Mouse (Mus musculus) stomach, embryonic 16.5 days (tissue): ENCODE measurements at regions not wholly inside any gene's neighbourhood (a gene's known extent, or its start where the extent isn't known, plus 50 kb on each side); places are given as distances from the start of the nearest gene placed in this dataset.
A peak's percentile ranks its signal among the peaks of the same experiment; 100 is the strongest.

Experiments
- ATAC-seq: fragments of 200-750 bp; cut with Nextera tagmentation; 2 replicates; pipeline ENCODE4 v1.8.0; 2017; ENCODE audit warnings: moderate number of reproducible peaks, moderate TSS enrichment; ENCODE audit not compliant: insufficient read depth, low FRiP score
- H3K27ac ChIP-seq: fragments of 300-500 bp; sonication (generic); 2 replicates; pipeline ENCODE4 v1.5.1; 2014; ENCODE audit warnings: low read length
- H3K27me3 ChIP-seq: fragments of 300-500 bp; sonication (generic); 2 replicates; pipeline ENCODE4 v1.6.1; 2014; ENCODE audit warnings: low read length, control low read depth, mixed read lengths; ENCODE audit not compliant: control insufficient read depth, insufficient read depth
- H3K36me3 ChIP-seq: fragments of 300-500 bp; sonication (generic); 2 replicates; pipeline ENCODE4 v1.6.1; 2014; ENCODE audit warnings: low read length; ENCODE audit not compliant: control insufficient read depth, insufficient read depth
- H3K4me1 ChIP-seq: fragments of 300-500 bp; sonication (generic); 2 replicates; pipeline ENCODE4 v1.6.1; 2014; ENCODE audit warnings: low read length, control low read depth, mixed read lengths; ENCODE audit not compliant: control insufficient read depth, insufficient read depth
- H3K4me2 ChIP-seq: fragments of 300-500 bp; sonication (generic); 2 replicates; pipeline ENCODE4 v1.6.1; 2014; ENCODE audit warnings: low read depth, low read length, mixed read lengths
- H3K4me3 ChIP-seq: fragments of 300-500 bp; sonication (generic); replicated peaks from 2 replicates; pipeline ENCODE4 v1.5.1; 2014; ENCODE audit warnings: mild to moderate bottlenecking, low read length
- H3K9ac ChIP-seq: fragments of 300-500 bp; sonication (generic); 2 replicates; pipeline ENCODE4 v1.6.1; 2014; ENCODE audit warnings: low read length
- H3K9me3 ChIP-seq: fragments of 300-500 bp; sonication (generic); replicated peaks from 2 replicates; pipeline ENCODE4 v1.6.1; 2016; ENCODE audit warnings: low read length, control low read depth; ENCODE audit not compliant: control insufficient read depth
- WGBS: fragments of 180-500 bp; shearing (Covaris S2); extraction: QIAGEN DNeasy Blood & Tissue Kit; methylation state at CpG from one replicate; pipeline ENCODE4 v1.1.7; 2014; 5-methylcytosine and 5-hydroxymethylcytosine counted together

- H3K27me3 ChIP-seq: no peaks in the 10 kb centered on the region
- H3K9me3 ChIP-seq: no peaks in the 10 kb centered on the region
- no peak overlapping the region for H3K4me3 ChIP-seq
- no peak overlapping the region for H3K4me2 ChIP-seq
- 64% methylated on average over 3 of the region's 3 CpGs for WGBS
- ATAC-seq: peak; percentile 86
- no peak overlapping the region for H3K27ac ChIP-seq
- no peak overlapping the region for H3K9ac ChIP-seq
- no peaks in the 10 kb centered on the region for H3K36me3 ChIP-seq
- H3K4me1 ChIP-seq: no peaks in the 10 kb centered on the region
Measured at GRCm38 (mm10) chr10:91594891-91595290, 413.8 kb upstream of the Tmpo start.

DNA sequence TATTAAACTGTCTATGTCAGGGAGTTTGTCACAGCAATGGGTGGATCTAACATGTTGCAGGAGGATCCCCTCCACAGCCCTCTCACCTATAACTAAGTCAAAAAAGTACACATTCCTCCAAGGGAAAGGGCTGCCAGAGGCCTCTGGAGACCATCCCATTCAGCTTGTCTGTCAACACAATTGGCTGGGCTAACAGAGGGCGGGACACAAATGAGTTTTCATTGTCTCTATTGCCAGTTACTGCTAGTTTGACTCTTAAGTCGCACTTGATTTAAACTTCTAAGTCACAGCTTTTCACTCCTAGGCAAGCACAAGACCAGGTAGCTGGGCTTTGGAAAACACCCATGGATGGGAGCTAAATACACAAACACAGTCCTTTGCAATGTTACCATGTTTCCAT is 412.3 kb upstream of the Tmpo start:
- Histone ChIP-seq H3K9ac (no peak overlapping the region), H3K36me3 (no peaks in the 10 kb centered on the region), H3K27ac (no peak overlapping the region), H3K4me2 (no peak overlapping the region), H3K4me1 (no peaks in the 10 kb centered on the region), H3K27me3 (no peaks in the 10 kb centered on the region), H3K4me3 (no peak overlapping the region), H3K9me3 (no peaks in the 10 kb centered on the region)
- 76% methylated on average over 2 of the region's 2 CpGs for WGBS
- ATAC-seq: no peak

- no peak for ATAC-seq
Measured at GRCm38 (mm10) chr10:91591845-91592244, 410.7 kb upstream of the Tmpo start.

DNA sequence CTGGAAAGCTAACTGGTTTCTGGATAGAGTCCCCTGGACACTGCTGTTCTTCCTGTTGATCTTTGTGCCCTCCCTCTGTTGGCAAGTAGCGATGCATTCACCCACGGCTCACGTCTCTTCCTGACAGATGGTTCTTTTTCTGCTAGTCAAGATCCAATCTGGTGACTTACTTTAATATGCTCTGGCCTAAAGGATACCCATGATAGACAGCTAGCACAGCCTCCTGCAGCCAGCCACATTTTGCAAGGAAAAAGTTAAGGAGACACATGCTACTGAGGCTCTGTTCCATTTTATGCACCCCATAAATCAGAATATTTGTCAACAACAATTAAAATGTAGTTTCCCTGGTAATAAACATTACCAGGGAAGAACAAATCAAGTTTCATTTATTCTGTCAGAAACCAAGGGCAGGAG is 410.3 kb upstream of the Tmpo start:
- Histone ChIP-seq H3K27ac (no peak overlapping the region), H3K4me2 (no peak overlapping the region), H3K9me3 (no peaks in the 10 kb centered on the region), H3K27me3 (no peaks in the 10 kb centered on the region), H3K9ac (no peak overlapping the region), H3K4me3 (no peak overlapping the region), H3K4me1 (no peaks in the 10 kb centered on the region), H3K36me3 (no peaks in the 10 kb centered on the region)
- 41% methylated on average over 3 of the region's 3 CpGs for WGBS
- no peak for ATAC-seq

More at GRCm38 (mm10) chr10:91591845-91592244, 410.7 kb upstream of the Tmpo start:
- H3K27me3 ChIP-seq: no peaks in the 10 kb centered on the region
- H3K9me3 ChIP-seq: no peaks in the 10 kb centered on the region
- no peak overlapping the region for H3K4me3 ChIP-seq
- H3K9ac ChIP-seq: no peak overlapping the region
- no peak overlapping the region for H3K27ac ChIP-seq
- WGBS: 61% methylated on average over 10 of the region's 10 CpGs
- no peak overlapping the region for H3K4me2 ChIP-seq
- H3K4me1 ChIP-seq: no peaks in the 10 kb centered on the region
- no peaks in the 10 kb centered on the region for H3K36me3 ChIP-seq

- no peak for ATAC-seq
- Histone ChIP-seq H3K4me3 (no peak overlapping the region), H3K36me3 (no peaks in the 10 kb centered on the region), H3K9ac (no peak overlapping the region), H3K9me3 (no peaks in the 10 kb centered on the region), H3K27ac (no peak overlapping the region), H3K4me1 (no peaks in the 10 kb centered on the region; the same call in 1 of the 2 replicates), H3K4me2 (no peak overlapping the region), H3K27me3 (no peaks in the 10 kb centered on the region)
- WGBS: 69% methylated on average over 3 of the region's 3 CpGs
Measured at GRCm38 (mm10) chr10:91583204-91583603, 402.1 kb upstream of the Tmpo start.

- 57% methylated on average over 11 of the region's 11 CpGs for WGBS
- no peak overlapping the region for H3K27ac ChIP-seq
- H3K4me2 ChIP-seq: no peak overlapping the region
- no peaks in the 10 kb centered on the region for H3K27me3 ChIP-seq
- H3K4me1 ChIP-seq: no peaks in the 10 kb centered on the region; the same call in 1 of the 2 replicates
- H3K9ac ChIP-seq: no peak overlapping the region
- no peaks in the 10 kb centered on the region for H3K36me3 ChIP-seq
- H3K9me3 ChIP-seq: no peaks in the 10 kb centered on the region
- no peak overlapping the region for H3K4me3 ChIP-seq
- ATAC-seq: no peak
Measured at GRCm38 (mm10) chr10:91580959-91581358, 399.8 kb upstream of the Tmpo start.

GRCm38 (mm10) chr10:91575323-91576064 is 394.4 kb upstream of the Tmpo start:
- Histone ChIP-seq H3K9ac (no peak overlapping the region), H3K4me2 (no peak overlapping the region), H3K4me1 (no peaks in the 10 kb centered on the region; the same call in 1 of the 2 replicates), H3K36me3 (no peaks in the 10 kb centered on the region), H3K4me3 (no peak overlapping the region), H3K9me3 (no peaks in the 10 kb centered on the region), H3K27ac (no peak overlapping the region), H3K27me3 (no peaks in the 10 kb centered on the region)
- WGBS: 64% methylated on average over 17 of the region's 17 CpGs
- ATAC-seq: no peak

DNA sequence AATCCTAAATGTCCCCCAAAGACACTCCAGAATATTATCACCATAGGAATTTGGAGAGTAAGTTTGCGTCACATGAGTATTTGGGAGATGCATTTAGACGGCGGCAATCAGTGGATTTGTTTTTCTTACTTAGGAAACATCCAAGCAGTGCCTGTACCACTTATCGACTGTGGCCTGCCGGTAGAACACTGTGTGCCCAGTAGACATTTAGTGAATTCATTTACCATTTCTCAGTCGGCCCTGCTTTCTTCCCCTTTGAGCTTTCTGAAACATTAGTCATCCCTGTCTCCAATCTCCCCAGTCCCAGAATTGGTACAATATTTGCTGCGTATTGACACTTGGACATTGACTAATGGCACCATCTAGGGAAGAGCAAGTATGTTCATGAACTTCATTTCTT is 391.7 kb upstream of the Tmpo start:
- H3K27ac ChIP-seq: no peak overlapping the region
- no peak overlapping the region for H3K9ac ChIP-seq
- no peaks in the 10 kb centered on the region for H3K4me1 ChIP-seq
- H3K4me2 ChIP-seq: no peak overlapping the region
- no peak for ATAC-seq
- H3K36me3 ChIP-seq: no peaks in the 10 kb centered on the region
- H3K9me3 ChIP-seq: no peaks in the 10 kb centered on the region
- WGBS: 62% methylated on average over 7 of the region's 7 CpGs
- H3K27me3 ChIP-seq: no peaks in the 10 kb centered on the region
- H3K4me3 ChIP-seq: no peak overlapping the region

DNA sequence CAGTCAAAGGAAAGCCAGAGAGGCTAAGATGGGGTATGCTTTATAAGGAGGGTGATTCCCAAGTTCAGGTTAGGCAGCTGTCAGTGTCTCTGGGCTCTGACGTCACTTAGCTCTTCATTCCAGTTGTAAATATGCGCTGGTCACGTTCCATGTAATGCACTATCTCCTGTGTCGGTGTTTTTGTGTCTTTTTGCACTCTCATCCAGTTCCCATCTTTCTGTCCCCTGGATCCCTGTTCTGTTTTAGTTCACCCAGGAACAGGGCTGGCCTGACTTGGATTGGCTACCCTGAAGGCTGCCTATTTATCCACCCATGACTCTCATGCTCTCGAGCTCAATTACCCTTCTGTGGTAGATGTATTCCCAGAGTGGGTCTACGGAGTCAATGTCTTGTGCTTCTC is 387.9 kb upstream of the Tmpo start:
- no peaks in the 10 kb centered on the region for H3K36me3 ChIP-seq
- no peak for ATAC-seq
- no peaks in the 10 kb centered on the region for H3K4me1 ChIP-seq
- no peaks in the 10 kb centered on the region for H3K9me3 ChIP-seq
- no peak overlapping the region for H3K4me2 ChIP-seq
- no peak overlapping the region for H3K4me3 ChIP-seq
- H3K27ac ChIP-seq: no peak overlapping the region
- WGBS: 90% methylated on average over 6 of the region's 6 CpGs
- H3K27me3 ChIP-seq: no peaks in the 10 kb centered on the region
- no peak overlapping the region for H3K9ac ChIP-seq
